Mouse (Mus musculus): ENCODE data around the gene Olfr402. TPM values are rescaled to one million over a fixed set of nuclear protein-coding genes. Genes with fewer than 3 reads are reported as not detected.
"Not testable (repeated sequence)": the region's sequence is repeated elsewhere in the genome, so short reads cannot be mapped to it uniquely, and the experiment has no call there.

Gene Olfr402
- polyA plus RNA-seq (2014; fragmentation: Nextera tagmentation; extraction: Ambion mirVana) = not detected in 2 replicates

GRCm38 (mm10) chr11:74153229-74153628 is at the start of gene Olfr402:
Gene Olfr402, plus strand, starts transcription at chr11:74153529.
- no peak for DNase-seq (ENCODE audit: low spot score)

GRCm38 (mm10) chr11:74105066-74105465 is 48.3 kb upstream of the Olfr402 start:
- H3K36me3 ChIP-seq (ENCODE audit: control insufficient read depth, insufficient read depth, low read length) = no peaks in the 10 kb centered on the region
- DNase-seq (ENCODE audit: low spot score) = no peak
- H3K27me3 ChIP-seq (ENCODE audit: control insufficient read depth, insufficient read depth, low read length) = no peaks in the 10 kb centered on the region
- no peak overlapping the region for H3K4me2 ChIP-seq (ENCODE audit: low read depth)
- H3K9ac ChIP-seq (ENCODE audit: low read length) = no peak overlapping the region
- no peaks in the 10 kb centered on the region for H3K4me1 ChIP-seq (ENCODE audit: control insufficient read depth, insufficient read depth, low read length)
- 35% methylated on average over 5 of the region's 5 CpGs for WGBS
- 0 out of 2 replicates have a peak, but pooled peaks cover 3% of the 10 kb centered on the region for H3K9me3 ChIP-seq (ENCODE audit: control insufficient read depth, low read length)
- no peak overlapping the region for H3K27ac ChIP-seq (ENCODE audit: low read depth, low read length)
- H3K4me3 ChIP-seq (ENCODE audit: low read depth, low read length) = no peak overlapping the region
- ATAC-seq (ENCODE audit: insufficient read depth, low FRiP score, low TSS enrichment) = no peak

More at GRCm38 (mm10) chr11:74153229-74153628, at the start of gene Olfr402:
- Histone ChIP-seq H3K4me2 (ENCODE audit: low read depth) (no peak within 1 kb of the TSS), H3K27ac (ENCODE audit: low read depth, low read length) (no peak within 1 kb of the TSS), H3K36me3 (ENCODE audit: control insufficient read depth, insufficient read depth, low read length) (no peaks in the 10 kb centered on the region), H3K4me3 (ENCODE audit: low read depth, low read length) (no peak within 1 kb of the TSS), H3K9ac (ENCODE audit: low read length) (no peak within 1 kb of the TSS), H3K9me3 (ENCODE audit: control insufficient read depth, low read length) (peaks cover 9% of the 10 kb centered on the region; the same call in 1 of the 2 replicates), H3K4me1 (ENCODE audit: control insufficient read depth, insufficient read depth, low read length) (no peaks in the 10 kb centered on the region), H3K27me3 (ENCODE audit: control insufficient read depth, insufficient read depth, low read length) (no peaks in the 10 kb centered on the region)
- ATAC-seq (ENCODE audit: insufficient read depth, low FRiP score, low TSS enrichment) = no peak
- 63% methylated on average over 3 of the region's 3 CpGs for WGBS

- Histone ChIP-seq H3K9ac (ENCODE audit: low read length) (no peak within 1 kb of the TSS), H3K4me1 (ENCODE audit: control insufficient read depth, insufficient read depth, low read length) (no peaks in the 10 kb centered on the region), H3K36me3 (ENCODE audit: control insufficient read depth, insufficient read depth, low read length) (no peaks in the 10 kb centered on the region), H3K27ac (ENCODE audit: low read depth, low read length) (no peak within 1 kb of the TSS), H3K9me3 (ENCODE audit: control insufficient read depth, low read length) (peaks cover 5% of the 10 kb centered on the region), H3K27me3 (ENCODE audit: control insufficient read depth, insufficient read depth, low read length) (no peaks in the 10 kb centered on the region), H3K4me3 (ENCODE audit: low read depth, low read length) (no peak within 1 kb of the TSS), H3K4me2 (ENCODE audit: low read depth) (no peak within 1 kb of the TSS)
- DNase-seq (ENCODE audit: low spot score) (no peak), ATAC-seq (ENCODE audit: insufficient read depth, low FRiP score, low TSS enrichment) (no peak)
Observed at GRCm38 (mm10) chr11:74113412-74113811, 39.9 kb upstream of the Olfr402 start, which contains the start of gene Olfr401. Gene Olfr401, plus strand, starts transcription at chr11:74113712.

- H3K9me3 ChIP-seq (ENCODE audit: control insufficient read depth, low read length) = peaks cover 19% of the 10 kb centered on the region
- not testable (repeated sequence) for H3K4me3 ChIP-seq (ENCODE audit: low read depth, low read length); H3K4me2 ChIP-seq (ENCODE audit: low read depth); ATAC-seq (ENCODE audit: insufficient read depth, low FRiP score, low TSS enrichment); H3K27ac ChIP-seq (ENCODE audit: low read depth, low read length); DNase-seq (ENCODE audit: low spot score); H3K36me3 ChIP-seq (ENCODE audit: control insufficient read depth, insufficient read depth, low read length); H3K4me1 ChIP-seq (ENCODE audit: control insufficient read depth, insufficient read depth, low read length); H3K9ac ChIP-seq (ENCODE audit: low read length); H3K27me3 ChIP-seq (ENCODE audit: control insufficient read depth, insufficient read depth, low read length)
- 38% methylated on average over 1 of the region's 1 CpGs for WGBS
Observed at GRCm38 (mm10) chr11:74140001-74140400, 13.3 kb upstream of the Olfr402 start.

GRCm38 (mm10) chr11:74145866-74146265 is 7.5 kb upstream of the Olfr402 start:
- no peak for ATAC-seq (ENCODE audit: insufficient read depth, low FRiP score, low TSS enrichment)
- no peaks in the 10 kb centered on the region for H3K27me3 ChIP-seq (ENCODE audit: control insufficient read depth, insufficient read depth, low read length)
- peaks cover 8% of the 10 kb centered on the region; the same call in 1 of the 2 replicates for H3K9me3 ChIP-seq (ENCODE audit: control insufficient read depth, low read length)

GRCm38 (mm10) chr11:74168771-74169170 is 15.4 kb downstream of the Olfr402 start:
- ATAC-seq (ENCODE audit: insufficient read depth, low FRiP score, low TSS enrichment) = no peak
- DNase-seq (ENCODE audit: low spot score) = no peak
- Histone ChIP-seq H3K36me3 (ENCODE audit: control insufficient read depth, insufficient read depth, low read length) (no peaks in the 10 kb centered on the region), H3K27ac (ENCODE audit: low read depth, low read length) (no peak overlapping the region), H3K4me1 (ENCODE audit: control insufficient read depth, insufficient read depth, low read length) (no peaks in the 10 kb centered on the region), H3K4me3 (ENCODE audit: low read depth, low read length) (no peak overlapping the region), H3K9me3 (ENCODE audit: control insufficient read depth, low read length) (0 out of 2 replicates have a peak, but pooled peaks cover 4% of the 10 kb centered on the region), H3K4me2 (ENCODE audit: low read depth) (no peak overlapping the region), H3K9ac (ENCODE audit: low read length) (no peak overlapping the region), H3K27me3 (ENCODE audit: control insufficient read depth, insufficient read depth, low read length) (no peaks in the 10 kb centered on the region)

More at GRCm38 (mm10) chr11:74145866-74146265, 7.5 kb upstream of the Olfr402 start:
- no peak overlapping the region for H3K27ac ChIP-seq (ENCODE audit: low read depth, low read length)
- DNase-seq (ENCODE audit: low spot score) = no peak
- H3K4me1 ChIP-seq (ENCODE audit: control insufficient read depth, insufficient read depth, low read length) = no peaks in the 10 kb centered on the region
- no peaks in the 10 kb centered on the region for H3K36me3 ChIP-seq (ENCODE audit: control insufficient read depth, insufficient read depth, low read length)
- no peak overlapping the region for H3K9ac ChIP-seq (ENCODE audit: low read length)
- H3K4me2 ChIP-seq (ENCODE audit: low read depth) = no peak overlapping the region
- no peak overlapping the region for H3K4me3 ChIP-seq (ENCODE audit: low read depth, low read length)

GRCm38 (mm10) chr11:74183168-74183567 is 29.8 kb downstream of the Olfr402 start:
- DNase-seq (ENCODE audit: low spot score) = no peak
- ATAC-seq (ENCODE audit: insufficient read depth, low FRiP score, low TSS enrichment) = no peak
- Histone ChIP-seq H3K36me3 (ENCODE audit: control insufficient read depth, insufficient read depth, low read length) (no peaks in the 10 kb centered on the region), H3K4me2 (ENCODE audit: low read depth) (no peak overlapping the region), H3K27me3 (ENCODE audit: control insufficient read depth, insufficient read depth, low read length) (no peaks in the 10 kb centered on the region), H3K27ac (ENCODE audit: low read depth, low read length) (no peak overlapping the region), H3K4me3 (ENCODE audit: low read depth, low read length) (no peak overlapping the region), H3K4me1 (ENCODE audit: control insufficient read depth, insufficient read depth, low read length) (no peaks in the 10 kb centered on the region), H3K9ac (ENCODE audit: low read length) (no peak overlapping the region), H3K9me3 (ENCODE audit: control insufficient read depth, low read length) (peaks cover 9% of the 10 kb centered on the region; the same call in 1 of the 2 replicates)
- 81% methylated on average over 4 of the region's 4 CpGs for WGBS

- Histone ChIP-seq H3K9me3 (ENCODE audit: control insufficient read depth, low read length) (peaks cover 6% of the 10 kb centered on the region; the same call in 1 of the 2 replicates), H3K4me2 (ENCODE audit: low read depth) (no peak overlapping the region), H3K9ac (ENCODE audit: low read length) (no peak overlapping the region), H3K4me1 (ENCODE audit: control insufficient read depth, insufficient read depth, low read length) (no peaks in the 10 kb centered on the region), H3K36me3 (ENCODE audit: control insufficient read depth, insufficient read depth, low read length) (no peaks in the 10 kb centered on the region), H3K27me3 (ENCODE audit: control insufficient read depth, insufficient read depth, low read length) (no peaks in the 10 kb centered on the region), H3K27ac (ENCODE audit: low read depth, low read length) (no peak overlapping the region), H3K4me3 (ENCODE audit: low read depth, low read length) (no peak overlapping the region)
- DNase-seq (ENCODE audit: low spot score) (no peak), ATAC-seq (ENCODE audit: insufficient read depth, low FRiP score, low TSS enrichment) (no peak)
- WGBS = 79% methylated on average over 4 of the region's 4 CpGs
Observed at GRCm38 (mm10) chr11:74183745-74184144, 30.4 kb downstream of the Olfr402 start.

GRCm38 (mm10) chr11:74185949-74186348 is 32.6 kb downstream of the Olfr402 start, which contains the start of gene Olfr403:
Gene Olfr403, plus strand, starts transcription at chr11:74186249.
- Histone ChIP-seq H3K27ac (ENCODE audit: low read depth, low read length) (no peak within 1 kb of the TSS), H3K4me3 (ENCODE audit: low read depth, low read length) (no peak within 1 kb of the TSS), H3K9ac (ENCODE audit: low read length) (no peak within 1 kb of the TSS), H3K9me3 (ENCODE audit: control insufficient read depth, low read length) (peaks cover 6% of the 10 kb centered on the region; the same call in 1 of the 2 replicates), H3K4me1 (ENCODE audit: control insufficient read depth, insufficient read depth, low read length) (no peaks in the 10 kb centered on the region), H3K36me3 (ENCODE audit: control insufficient read depth, insufficient read depth, low read length) (no peaks in the 10 kb centered on the region), H3K27me3 (ENCODE audit: control insufficient read depth, insufficient read depth, low read length) (no peaks in the 10 kb centered on the region), H3K4me2 (ENCODE audit: low read depth) (no peak within 1 kb of the TSS)
- ATAC-seq (ENCODE audit: insufficient read depth, low FRiP score, low TSS enrichment) (no peak), DNase-seq (ENCODE audit: low spot score) (no peak)

Measured in neural tube, embryonic 11.5 days (tissue).